Mouse (Mus musculus): ENCODE data around the gene Swi5. TPM values are rescaled to one million over a fixed set of nuclear protein-coding genes. Genes with fewer than 3 reads are reported as not detected.

The Swi5 gene
- total RNA-seq, 2 experiments from 2014 or later = 384 to 409 TPM

DNA sequence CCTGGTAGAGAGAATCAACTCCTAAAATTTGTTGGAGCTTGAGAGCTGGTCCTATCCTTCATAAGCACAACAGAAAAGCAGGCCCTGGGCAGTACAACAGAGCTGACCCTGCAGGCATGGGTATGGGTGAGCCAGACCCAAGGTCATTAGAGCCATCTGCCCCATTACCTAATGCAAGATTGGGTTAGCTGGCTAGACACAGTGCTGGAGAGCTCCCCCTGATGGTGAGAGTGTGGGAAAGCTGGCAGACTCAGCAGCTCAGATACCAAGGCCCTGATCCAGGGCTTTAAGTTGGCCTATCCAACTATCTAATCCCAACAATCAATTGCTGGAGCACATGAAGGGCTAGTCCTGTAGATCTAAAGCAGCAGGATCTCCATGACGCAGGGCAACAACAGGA lies 5.1 kb downstream of the Swi5 start:
- peak; percentile 83 for ATAC-seq (replicated peaks; ENCODE audit: poor library complexity, severe bottlenecking)

DNA sequence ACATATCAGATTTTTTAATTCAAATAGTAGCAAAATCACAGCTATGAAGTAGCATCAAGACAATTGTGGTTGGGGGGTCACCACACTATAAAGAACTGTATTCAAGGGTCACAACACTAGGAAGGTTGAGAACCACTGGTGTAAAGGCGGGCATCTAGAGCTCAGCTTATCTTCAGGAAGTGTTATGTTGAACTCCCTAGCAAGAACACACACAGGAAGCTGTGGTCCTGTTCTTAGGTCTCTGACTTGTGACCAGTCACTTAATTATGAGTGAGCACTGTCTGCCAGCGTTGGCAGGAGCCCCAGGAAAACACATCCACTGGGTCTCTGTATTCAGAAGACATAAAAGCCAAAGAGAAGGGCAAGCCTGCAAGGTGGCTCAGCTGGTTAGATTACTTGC lies 5.6 kb downstream of the Swi5 start:
- no peak for ATAC-seq (replicated peaks; ENCODE audit: poor library complexity, severe bottlenecking)

DNA sequence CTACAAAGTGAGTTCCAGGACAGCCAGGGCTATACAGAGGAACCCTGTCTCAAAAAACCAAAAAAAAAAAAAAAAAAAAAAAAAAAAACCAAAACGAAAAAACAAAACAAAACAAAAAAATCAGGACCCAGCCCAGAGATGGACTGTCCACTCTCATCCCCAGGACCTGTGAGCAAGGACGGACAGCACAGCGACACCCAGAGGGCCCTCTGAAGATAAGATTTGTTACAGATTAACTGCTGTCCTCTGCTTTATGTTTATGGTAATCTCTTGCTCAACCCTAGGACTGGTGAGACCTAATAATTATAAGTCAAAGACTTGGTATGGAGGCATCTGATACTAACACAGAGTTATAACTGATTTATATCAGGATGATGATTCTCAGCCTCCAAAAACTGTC lies 12.1 kb downstream of the Swi5 start:
- ATAC-seq (replicated peaks; ENCODE audit: poor library complexity, severe bottlenecking) = no peak

DNA sequence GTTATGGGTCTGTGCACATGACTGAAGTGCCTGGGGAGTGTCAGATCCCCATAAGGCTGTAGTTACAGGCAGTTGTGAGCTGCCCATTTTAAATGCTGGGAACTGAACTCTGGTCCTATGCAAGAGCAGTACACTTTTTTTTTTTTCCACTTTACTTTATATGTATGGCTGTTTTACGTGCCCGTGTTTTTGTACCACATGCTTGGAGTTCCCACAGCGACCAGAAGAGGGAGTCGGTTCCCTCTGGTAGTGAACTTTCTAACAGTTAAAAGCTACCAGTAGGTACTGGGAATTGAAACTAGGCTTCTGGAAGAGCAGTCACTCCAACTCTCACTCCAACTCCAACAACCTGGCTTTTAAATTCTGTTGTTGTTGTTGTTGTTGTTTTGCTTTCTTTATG lies 27.2 kb downstream of the Swi5 start:
- peak; percentile 41 for ATAC-seq (replicated peaks; ENCODE audit: poor library complexity, severe bottlenecking)

DNA sequence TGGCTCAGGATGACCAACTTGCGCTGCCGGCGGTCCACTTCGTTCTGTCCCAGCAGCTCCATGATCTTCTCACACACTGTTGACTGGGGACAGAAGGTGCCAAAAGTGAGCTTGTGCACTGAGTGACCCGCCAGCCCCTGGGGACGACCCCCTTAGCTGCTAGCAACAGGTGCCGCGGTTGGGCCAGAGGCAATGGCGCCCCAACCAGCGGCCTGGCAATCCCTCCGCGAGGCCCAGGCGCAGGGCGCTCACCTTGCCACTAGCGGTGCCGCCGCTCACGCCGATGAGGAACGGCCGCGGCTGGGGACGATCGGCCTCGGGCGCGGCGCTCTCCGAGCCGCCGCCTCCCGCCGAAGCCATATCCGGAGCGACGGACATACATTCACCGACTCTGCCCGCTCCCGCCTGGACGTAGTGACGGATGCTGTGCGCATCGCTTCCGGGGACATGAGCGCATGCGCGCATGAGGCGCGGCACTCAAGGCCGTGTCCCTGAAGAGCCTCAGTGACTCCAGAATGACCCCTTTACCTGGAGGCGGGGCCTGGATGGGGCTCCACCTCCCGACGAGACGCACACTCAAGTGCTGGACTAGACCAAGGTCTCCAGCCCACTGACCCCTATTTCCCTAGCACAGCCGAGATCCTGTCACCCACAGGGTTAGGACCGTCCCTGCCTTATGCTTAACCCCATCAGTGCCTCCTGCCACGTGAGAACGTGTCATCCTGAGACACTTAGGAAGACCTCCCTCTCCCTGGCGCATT lies 28.0 kb downstream of the Swi5 start, which contains the start of gene Uck1:
Gene Uck1 (minus strand): TSS at position 503 of the 761 bp plus-strand sequence.
- ATAC-seq (replicated peaks; ENCODE audit: poor library complexity, severe bottlenecking) = peak; percentile 81

DNA sequence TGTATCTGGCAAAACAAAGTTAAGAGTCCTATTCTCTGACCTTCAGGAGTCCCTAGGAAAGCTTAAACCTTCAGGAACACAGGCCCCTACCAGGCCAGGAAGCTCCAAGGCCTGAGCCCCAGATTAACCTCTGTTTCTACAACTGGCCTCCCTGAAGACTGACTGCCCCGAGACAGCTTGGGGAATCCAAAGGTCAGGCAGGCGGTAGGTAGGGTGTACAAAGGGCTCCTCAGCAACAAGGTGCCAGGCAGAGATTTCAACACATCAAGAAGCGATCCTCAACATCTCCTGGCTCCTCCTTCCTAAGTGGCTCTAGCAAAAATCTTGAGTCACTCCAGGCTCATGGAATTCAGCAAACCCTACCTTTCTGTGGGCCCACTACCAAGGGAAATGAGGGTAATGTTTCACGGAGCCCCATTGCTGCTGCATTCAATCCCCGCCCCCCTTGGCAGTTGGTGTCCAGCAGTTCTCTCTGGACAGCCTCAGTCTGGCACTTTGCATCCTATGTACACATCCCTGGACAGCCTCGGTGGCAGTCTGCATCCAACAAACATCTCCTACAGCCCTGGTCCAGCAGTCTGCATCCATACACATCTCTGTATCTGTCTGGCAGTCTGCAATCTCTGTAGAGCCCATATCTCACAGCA lies 28.9 kb downstream of the Swi5 start:
- no peak for ATAC-seq (replicated peaks; ENCODE audit: poor library complexity, severe bottlenecking)

DNA sequence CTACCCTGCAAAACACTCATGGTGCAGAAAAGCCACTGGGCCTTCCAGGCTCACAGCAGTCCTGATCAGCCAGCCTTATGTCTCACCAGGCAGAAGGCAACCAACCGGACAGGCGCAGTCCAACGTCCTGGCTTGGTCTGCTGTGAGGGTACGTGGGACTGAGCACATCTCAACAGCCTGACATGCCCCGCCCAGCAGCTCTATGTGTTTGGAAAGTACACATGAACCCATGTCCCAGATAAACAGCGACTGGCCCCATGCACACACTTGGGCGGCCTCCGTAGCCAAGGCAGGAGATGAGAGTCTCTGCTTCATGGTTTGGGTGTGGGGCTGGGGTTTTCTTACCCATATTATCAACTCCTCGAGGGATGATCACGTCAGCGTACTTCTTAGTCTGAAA lies 31.6 kb downstream of the Swi5 start:
- ATAC-seq (replicated peaks; ENCODE audit: poor library complexity, severe bottlenecking) = no peak

DNA sequence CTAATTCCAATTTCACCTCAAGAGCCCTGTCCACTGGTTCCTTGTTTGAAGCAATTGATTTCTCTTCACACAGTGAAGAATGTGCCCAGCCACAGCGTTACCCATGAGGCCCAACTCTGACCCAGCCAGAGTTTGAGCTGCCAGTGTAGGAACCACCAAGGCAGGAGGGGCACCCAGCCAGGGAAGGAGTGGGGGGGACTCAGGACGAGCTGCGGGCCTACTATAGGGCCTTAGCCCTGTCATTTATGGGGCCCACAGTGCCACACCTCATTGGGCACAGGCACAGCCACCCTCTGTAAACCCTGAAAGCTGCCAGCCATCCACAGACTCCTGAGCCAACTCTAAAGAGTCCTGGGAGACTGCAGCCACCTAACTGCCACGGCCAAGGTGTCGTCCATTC lies 33.3 kb downstream of the Swi5 start:
- no peak for ATAC-seq (replicated peaks; ENCODE audit: poor library complexity, severe bottlenecking)

DNA sequence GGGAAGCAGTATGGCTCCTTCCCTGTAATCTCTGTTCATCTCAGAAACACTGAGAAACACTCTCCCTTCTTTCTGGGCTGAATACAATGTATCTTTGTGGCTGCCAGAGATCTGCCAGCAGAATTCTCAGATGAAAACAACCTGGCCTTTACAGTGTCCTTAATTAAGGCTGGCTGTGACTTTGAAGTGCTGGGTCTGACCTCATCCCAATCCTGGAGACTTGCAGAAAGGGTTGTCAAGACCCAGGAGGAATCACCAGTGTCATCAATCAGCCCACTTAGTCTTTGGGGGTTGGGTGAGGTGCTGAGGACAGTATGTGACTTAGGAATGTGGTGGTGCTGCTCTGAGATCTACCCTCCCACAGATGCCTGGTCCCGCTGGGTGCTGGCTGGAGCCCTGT lies 34.5 kb downstream of the Swi5 start:
- no peak for ATAC-seq (replicated peaks; ENCODE audit: poor library complexity, severe bottlenecking)

DNA sequence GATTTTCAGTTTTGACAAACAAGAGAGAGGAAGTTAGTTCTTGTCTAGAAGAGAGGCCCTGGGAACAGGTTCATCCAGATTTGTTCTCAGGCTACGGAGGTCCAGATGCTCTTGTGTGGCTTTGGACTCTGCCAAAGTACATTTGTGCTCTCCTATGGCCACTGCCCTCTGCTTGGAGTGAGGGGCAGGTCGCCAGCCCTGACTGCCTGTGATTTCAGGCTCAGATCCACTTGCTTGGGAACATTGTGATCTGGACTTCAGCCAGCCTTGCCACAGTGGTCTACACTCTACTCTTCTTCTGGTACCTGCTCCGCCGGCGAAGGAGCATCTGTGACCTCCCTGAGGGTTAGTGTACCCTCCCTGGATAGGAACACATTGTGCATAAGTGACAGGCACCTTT lies 35.2 kb downstream of the Swi5 start:
- no peak for ATAC-seq (replicated peaks; ENCODE audit: poor library complexity, severe bottlenecking)

DNA sequence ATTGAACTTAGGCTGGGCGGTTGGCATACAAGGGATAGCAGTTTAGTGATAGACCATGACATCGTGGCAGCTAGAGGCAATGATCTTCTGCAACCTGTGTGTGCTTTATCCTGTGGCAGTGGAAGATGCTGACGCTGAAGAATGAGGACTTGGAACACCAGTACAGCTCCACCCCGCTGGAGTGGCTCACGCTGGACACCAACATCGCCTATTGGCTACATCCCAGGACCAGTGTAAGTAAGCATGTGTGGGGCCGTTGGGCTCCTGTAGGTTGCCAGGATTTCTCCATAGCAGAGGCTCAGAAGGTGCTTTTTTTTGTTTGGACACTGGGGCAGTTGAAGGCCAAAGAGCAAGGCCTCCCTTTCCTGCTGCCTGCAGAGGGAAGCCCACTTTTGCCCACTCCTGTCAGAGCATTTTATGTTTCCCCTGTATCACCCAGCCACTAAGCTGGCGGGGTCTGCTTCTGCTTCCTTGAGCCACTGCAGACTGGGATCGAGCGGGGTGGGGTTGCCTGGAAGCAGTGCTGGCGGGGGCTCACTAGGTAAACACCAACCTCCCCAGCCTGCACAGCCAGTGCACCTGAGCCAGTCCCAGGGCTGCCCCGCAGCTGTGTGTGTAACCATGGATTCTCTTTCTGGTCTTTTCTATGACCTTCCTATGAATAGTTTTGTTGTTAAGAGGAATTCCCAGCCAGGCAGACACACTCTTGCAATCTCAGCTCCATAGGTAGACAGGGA lies 35.9 kb downstream of the Swi5 start:
- no peak for ATAC-seq (replicated peaks; ENCODE audit: poor library complexity, severe bottlenecking)

DNA sequence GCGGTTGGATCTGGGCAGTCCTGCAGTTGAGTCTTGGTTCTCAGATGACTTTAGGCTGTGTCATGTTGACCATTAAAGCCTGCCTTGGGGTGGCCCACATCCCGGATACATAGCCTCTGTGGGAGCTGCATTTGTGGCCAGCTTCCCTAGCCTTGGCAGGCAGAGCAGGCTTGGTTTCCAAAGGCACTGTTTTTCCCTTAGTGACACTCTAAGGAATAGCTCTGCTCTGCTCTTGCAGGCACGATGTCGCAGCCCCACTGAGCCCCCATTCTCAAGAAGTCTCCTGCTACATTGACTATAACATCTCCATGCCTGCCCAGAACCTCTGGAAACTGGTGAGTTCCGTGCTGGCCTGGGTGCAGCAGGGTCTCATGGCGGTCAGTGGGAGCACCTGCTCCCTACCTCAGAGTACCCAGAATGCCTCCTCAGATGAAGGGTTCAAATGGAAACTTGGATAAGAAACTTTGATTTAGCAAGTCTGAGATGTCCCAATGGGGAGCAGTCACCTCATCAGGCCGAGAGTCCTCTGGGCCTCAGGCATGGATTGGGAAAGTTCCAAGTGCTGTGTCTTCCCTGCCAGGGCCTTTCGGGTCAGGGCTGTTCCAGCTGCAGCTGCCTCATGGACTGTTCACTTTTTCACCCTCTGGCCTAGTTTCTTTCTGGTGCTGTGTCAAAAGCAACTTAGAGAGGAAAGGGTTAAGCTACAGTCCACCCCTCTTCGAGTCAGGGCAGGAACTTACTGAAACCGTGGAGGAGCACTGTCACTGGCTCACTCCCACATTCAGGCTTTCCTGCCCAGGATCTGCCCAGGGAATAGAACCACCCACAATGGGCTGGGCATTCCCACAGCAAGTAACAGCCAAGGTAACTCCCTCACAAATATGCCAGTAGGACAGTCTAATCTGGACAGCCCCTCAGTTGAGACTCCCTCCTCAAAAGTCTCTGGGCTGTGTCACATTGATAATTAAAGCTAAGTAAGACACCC lies 39.2 kb downstream of the Swi5 start:
- no peak for ATAC-seq (replicated peaks; ENCODE audit: poor library complexity, severe bottlenecking)

DNA sequence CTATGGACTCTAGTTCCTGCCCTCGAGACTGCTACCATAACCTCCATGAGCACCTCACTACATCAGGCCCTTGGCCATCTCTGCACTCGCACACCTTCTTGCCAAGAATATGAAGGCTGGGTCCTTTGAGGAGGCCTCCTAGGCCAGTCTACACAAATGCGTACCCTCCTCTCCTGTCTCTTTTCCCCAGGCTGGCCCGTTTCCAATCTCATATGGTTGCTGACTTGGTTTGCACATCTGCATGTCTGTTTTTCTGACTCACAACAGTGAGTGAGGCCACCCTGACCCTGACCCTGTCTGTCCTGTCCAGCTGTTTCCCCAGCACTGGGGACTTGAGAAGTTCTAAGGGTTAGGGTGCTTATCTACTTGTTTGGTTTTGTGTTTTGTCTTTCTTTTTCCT lies 41.1 kb downstream of the Swi5 start:
- no peak for ATAC-seq (replicated peaks; ENCODE audit: poor library complexity, severe bottlenecking)

DNA sequence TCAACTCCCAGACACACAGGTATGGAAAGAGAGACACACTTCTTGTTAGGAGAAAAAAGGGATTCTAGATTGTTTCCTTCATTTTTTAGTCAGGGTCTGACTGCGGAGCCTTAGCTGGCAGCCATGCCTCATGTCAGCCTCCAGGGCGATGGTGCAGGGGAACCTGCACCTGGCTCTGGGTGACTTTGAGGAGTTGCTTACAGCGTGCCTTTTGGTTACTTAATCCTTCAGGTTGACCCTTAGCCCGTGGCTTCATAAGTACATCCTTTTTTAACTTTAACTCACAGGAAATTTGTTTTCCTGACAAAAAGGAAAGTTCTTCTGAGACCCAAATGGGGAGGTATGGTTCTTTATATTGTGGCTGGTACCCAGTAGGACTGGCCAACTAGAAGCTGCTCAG lies 44.9 kb downstream of the Swi5 start:
- ATAC-seq (replicated peaks; ENCODE audit: poor library complexity, severe bottlenecking) = no peak

DNA sequence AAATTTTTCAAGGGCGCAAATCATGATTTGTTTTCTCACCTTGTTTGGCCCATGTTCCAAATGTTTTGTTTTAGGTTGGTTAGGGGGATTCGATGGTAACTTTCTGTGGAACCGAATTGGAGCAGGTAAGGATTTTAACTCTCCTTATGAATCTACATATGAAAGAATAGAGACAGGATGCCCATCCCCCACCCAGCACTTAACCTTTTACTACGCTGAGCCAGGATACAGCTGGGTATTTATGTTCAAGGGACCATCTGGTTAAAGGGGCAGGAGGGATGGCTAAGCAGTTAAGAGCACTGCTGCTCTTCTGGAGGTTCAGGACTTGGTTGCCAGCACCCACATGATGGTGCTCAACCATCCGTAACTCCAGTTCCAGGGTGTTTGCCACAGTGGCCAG lies 47.3 kb downstream of the Swi5 start:
- ATAC-seq (replicated peaks; ENCODE audit: poor library complexity, severe bottlenecking) = no peak

DNA sequence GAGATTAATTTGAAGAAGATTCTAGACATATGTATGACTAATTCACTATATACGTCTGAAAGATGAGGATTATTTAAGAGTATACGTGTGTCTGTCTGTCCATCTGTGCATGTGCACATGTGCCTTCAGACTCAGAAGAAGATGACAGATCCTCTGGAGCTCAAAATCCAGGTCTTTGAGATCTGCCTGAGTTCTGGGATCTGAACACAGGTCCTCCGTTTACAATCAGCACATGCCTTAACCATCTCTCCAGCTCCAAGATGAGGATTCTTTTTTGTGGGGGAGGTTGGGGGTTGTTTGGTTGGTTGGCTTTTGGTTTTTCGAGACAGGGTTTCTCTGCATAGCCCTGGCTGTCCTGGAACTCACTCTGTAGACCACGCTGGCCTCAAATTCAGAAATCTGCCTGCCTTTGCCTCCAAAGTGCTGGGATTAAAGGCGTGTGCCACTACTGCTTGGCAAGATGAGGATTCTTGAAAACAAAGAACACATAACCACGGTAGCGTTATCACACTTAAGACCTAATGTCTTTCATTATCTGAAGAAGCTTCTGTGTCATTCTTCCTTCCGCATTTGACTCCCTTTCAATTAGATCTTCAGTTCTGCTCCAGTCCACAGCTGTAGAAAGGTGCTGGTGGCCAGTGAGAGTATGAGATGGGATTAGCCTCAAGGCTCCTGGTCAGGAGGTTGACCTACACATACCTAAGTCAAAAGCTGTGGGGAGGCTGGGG lies 49.0 kb downstream of the Swi5 start:
- no peak for ATAC-seq (replicated peaks; ENCODE audit: poor library complexity, severe bottlenecking)

DNA sequence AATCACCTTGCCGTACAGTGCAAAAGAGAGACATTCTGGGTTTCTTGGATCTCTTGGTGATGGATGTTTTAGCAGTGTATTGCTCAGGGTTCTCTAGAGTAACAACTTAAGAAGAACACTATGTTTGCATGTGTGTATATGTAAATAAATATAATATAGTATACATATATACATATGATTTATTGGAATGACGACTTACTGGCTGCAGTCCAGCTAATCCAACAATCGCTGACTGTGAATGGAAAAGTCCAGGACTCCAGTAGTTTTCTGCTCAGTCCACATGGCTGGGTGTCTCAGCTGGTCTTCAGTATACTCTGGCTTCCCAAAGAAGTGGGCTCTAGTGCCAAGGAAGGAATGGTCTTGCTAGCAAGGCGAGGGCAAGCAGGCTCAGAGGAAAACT lies 50.3 kb downstream of the Swi5 start:
- ATAC-seq (replicated peaks; ENCODE audit: poor library complexity, severe bottlenecking) = no peak

DNA sequence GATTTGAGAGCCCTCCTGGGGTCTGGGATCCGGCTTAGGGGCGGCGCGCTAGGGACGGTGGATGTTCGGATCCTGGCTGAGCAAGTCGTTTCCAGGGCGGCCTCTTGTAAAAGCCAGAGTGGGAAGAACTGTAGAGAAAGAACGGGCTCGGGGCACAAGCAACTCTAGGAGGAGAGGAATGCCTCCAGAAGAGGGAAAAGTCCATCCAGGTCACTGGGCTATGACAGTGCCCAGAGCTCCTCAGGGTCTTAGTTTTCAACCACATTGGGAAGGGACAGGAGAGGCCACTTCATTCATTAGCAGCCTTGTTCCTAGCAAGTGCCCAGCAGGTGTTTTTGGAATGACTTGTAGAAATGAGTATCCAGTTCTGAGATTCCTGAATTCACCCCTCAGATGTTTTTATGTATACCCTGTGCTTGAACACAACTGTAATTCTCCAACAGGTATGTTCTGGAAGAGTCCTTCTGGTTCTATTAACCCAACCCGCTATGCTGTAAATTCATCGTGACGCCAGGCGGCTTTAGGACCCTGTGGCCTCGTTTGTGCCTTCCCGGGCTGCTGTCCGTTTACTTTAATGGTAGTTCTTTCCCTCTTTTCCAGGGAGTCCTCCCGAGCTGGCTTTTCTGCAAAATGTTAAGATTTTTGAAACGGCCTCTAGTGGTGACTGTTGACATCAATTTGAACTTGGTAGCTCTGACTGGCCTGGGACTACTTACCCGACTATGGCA lies 51.0 kb downstream of the Swi5 start:
- ATAC-seq (replicated peaks; ENCODE audit: poor library complexity, severe bottlenecking) = peak; percentile 40
